Mouse (Mus musculus): ENCODE measurements around the gene Tor2a.

- no peak for TF ChIP-seq GATA1 (IDR thresholded peaks at IDR 0.05; ENCODE audit: borderline replicate concordance, low read length)
- no peak for TF ChIP-seq CTCF (IDR thresholded peaks at IDR 0.05; ENCODE audit: low read depth, low read length)
Observed at GRCm38 (mm10) chr2:32724149-32724548, 32.9 kb upstream of the Tor2a start.

All from G1E (cell line).